Mouse (Mus musculus) neural tube, embryonic 11.5 days (tissue): Measurements from ENCODE around the gene Gm20388. TPM values are rescaled to one million over a fixed set of nuclear protein-coding genes. Genes with fewer than 3 reads are reported as not detected.

ENCODE experiments used
- ATAC-seq: fragments of 200-750 bp; cut with Nextera tagmentation; 2 replicates; pipeline ENCODE4 v1.8.0; 2017; ENCODE audit warnings: moderate number of reproducible peaks, mild to moderate bottlenecking, moderate TSS enrichment, moderate library complexity; ENCODE audit not compliant: insufficient read depth, low FRiP score, low TSS enrichment
- DNase-seq: peaks from one replicate; pipeline ENCODE4 v3.0.0-alpha.2; 2015; ENCODE audit warnings: low spot score
- H3K27ac ChIP-seq: fragments of 300-500 bp; sonication (generic); 2 replicates; pipeline ENCODE4 v1.5.1; 2014; ENCODE audit warnings: low read depth, mild to moderate bottlenecking, low read length
- H3K27me3 ChIP-seq: fragments of 300-500 bp; sonication (generic); 2 replicates; pipeline ENCODE4 v1.6.1; 2014; ENCODE audit warnings: mild to moderate bottlenecking, low read length, mixed read lengths; ENCODE audit not compliant: control insufficient read depth, insufficient read depth
- H3K36me3 ChIP-seq: fragments of 300-500 bp; sonication (generic); 2 replicates; pipeline ENCODE4 v1.6.1; 2014; ENCODE audit warnings: mild to moderate bottlenecking, low read length, moderate library complexity, mixed read lengths; ENCODE audit not compliant: control insufficient read depth, insufficient read depth
- H3K4me1 ChIP-seq: fragments of 300-500 bp; sonication (generic); 2 replicates; pipeline ENCODE4 v1.6.1; 2014; ENCODE audit warnings: low read length, mixed read lengths; ENCODE audit not compliant: control insufficient read depth, insufficient read depth
- H3K4me2 ChIP-seq: fragments of 300-500 bp; sonication (generic); 2 replicates; pipeline ENCODE4 v1.6.1; 2014; ENCODE audit warnings: low read depth, mild to moderate bottlenecking, moderate library complexity
- H3K4me3 ChIP-seq: fragments of 300-500 bp; sonication (generic); 2 replicates; pipeline ENCODE4 v1.5.1; 2014; ENCODE audit warnings: low read depth, low read length
- H3K9ac ChIP-seq: fragments of 300-500 bp; sonication (generic); 2 replicates; pipeline ENCODE4 v1.6.1; 2014; ENCODE audit warnings: mild to moderate bottlenecking, low read length
- H3K9me3 ChIP-seq: fragments of 300-500 bp; sonication (generic); 2 replicates; pipeline ENCODE4 v1.6.1; 2016; ENCODE audit warnings: low read length; ENCODE audit not compliant: control insufficient read depth
- WGBS: fragments of 180-500 bp; shearing (Covaris S2); extraction: QIAGEN DNeasy Blood & Tissue Kit; methylation state at CpG from one replicate; pipeline ENCODE4 v1.1.7; 2014; 5-methylcytosine and 5-hydroxymethylcytosine counted together
- polyA plus RNA-seq: library from polyadenylated mRNA; unstranded; fragments of >200 nt; fragmentation: Nextera tagmentation; extraction: Ambion mirVana; gene quantifications from 2 replicates; pipeline ENCODE4 v1.2.1, GENCODE M21; 2014

Gene Gm20388
- polyA plus RNA-seq, 1 experiment from 2014 or later: not detected

DNA sequence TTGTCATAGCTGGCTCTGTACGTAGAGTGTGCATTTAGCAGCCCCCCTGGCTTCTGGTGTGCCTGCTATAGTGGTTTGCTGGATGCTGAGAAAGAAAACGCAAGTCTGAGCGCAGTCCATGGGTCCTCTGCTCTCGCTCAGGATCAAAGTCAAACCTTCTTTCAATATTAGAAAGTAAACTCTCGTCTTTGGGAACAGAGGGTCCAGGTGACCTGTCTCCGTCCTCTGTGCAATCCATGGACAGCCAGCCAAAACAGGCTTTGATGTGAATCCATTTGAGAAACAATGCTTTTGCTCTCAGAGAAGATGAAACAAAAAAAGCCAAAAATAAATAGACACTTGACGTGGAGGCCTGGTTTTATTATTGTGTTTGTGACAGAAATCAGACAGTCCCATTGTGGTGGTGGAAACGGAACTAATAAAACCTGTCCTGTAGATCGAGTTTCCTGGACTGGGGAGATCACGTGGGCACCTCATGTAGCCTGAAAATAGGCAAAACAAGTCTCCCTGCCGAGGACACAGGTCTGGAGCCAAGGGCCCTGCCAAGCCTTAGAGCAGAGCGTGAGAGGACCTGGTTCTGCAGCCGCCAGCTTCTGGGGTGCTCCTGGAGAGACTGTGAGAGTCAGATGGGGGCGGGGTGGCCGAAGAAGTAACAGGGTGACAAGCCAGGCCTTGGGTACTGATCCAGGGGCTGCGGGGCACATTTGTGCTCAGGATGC is 3902.7 kb downstream of the Gm20388 start:
- Histone ChIP-seq H3K27me3 (no peaks in the 10 kb centered on the region), H3K36me3 (peaks cover 2% of the 10 kb centered on the region), H3K9me3 (no peaks in the 10 kb centered on the region), H3K4me1 (no peaks in the 10 kb centered on the region), H3K4me2 (no peak overlapping the region), H3K9ac (no peak overlapping the region), H3K4me3 (no peak overlapping the region), H3K27ac (no peak overlapping the region)
- 85% methylated on average over 16 of the region's 16 CpGs for WGBS
- DNase-seq (no peak), ATAC-seq (no peak)

DNA sequence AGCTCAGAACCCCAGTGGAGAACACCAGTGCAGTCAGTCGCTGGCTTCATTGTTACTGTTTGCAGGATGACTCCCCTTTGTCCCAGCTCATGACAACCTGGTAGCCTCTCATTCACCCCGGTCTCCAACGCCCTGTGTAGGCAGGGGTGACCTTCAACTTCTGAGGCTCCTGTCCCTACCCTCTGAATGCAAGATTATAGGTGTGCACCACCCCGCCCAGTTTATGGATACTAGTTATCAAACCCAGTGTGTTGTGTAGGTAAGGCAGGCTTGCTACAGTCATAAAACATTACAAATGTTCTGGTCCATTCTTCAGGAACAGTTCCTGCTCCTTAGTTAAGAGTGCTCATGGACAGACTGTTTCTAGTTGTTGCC is 3903.2 kb downstream of the Gm20388 start:
- H3K4me1 ChIP-seq: no peaks in the 10 kb centered on the region

GRCm38 (mm10) chr8:123815325-123815724 is 3904.7 kb downstream of the Gm20388 start:
- Histone ChIP-seq H3K36me3 (peaks cover under 1% of the 10 kb centered on the region), H3K4me3 (no peak overlapping the region), H3K4me2 (no peak overlapping the region), H3K9me3 (no peaks in the 10 kb centered on the region), H3K27me3 (no peaks in the 10 kb centered on the region), H3K27ac (no peak overlapping the region), H3K4me1 (no peaks in the 10 kb centered on the region), H3K9ac (no peak overlapping the region)
- WGBS: 94% methylated on average over 11 of the region's 11 CpGs
- no peak for ATAC-seq
- DNase-seq: no peak

More for the DNA sequence above, 3903.2 kb downstream of the Gm20388 start:
- Histone ChIP-seq H3K9me3 (no peaks in the 10 kb centered on the region), H3K9ac (no peak overlapping the region), H3K4me2 (no peak overlapping the region), H3K36me3 (peaks cover 2% of the 10 kb centered on the region), H3K27me3 (no peaks in the 10 kb centered on the region), H3K4me3 (no peak overlapping the region), H3K27ac (no peak overlapping the region)
- DNase-seq (no peak), ATAC-seq (no peak)
- 91% methylated on average over 4 of the region's 4 CpGs for WGBS

DNA sequence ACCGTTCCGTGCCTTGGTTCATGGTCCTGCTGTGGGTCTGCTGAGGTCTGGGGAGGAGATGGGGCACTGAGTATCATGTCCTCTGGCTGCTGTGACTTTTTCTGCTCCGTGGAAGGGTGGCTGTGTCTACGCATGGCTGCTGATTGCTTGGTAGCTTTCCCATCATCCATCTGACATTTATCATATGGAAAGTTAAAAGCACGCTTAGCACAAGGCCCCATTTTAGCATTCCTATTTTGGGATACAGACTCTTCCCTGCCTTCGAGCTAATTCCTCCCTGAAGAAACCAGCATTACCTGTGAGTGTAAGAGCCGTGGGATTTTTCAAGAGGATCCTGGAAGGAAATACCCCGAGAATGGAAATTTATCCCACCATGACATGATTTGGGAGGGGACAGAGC is 3906.3 kb downstream of the Gm20388 start:
- 92% methylated on average over 8 of the region's 8 CpGs for WGBS

DNA sequence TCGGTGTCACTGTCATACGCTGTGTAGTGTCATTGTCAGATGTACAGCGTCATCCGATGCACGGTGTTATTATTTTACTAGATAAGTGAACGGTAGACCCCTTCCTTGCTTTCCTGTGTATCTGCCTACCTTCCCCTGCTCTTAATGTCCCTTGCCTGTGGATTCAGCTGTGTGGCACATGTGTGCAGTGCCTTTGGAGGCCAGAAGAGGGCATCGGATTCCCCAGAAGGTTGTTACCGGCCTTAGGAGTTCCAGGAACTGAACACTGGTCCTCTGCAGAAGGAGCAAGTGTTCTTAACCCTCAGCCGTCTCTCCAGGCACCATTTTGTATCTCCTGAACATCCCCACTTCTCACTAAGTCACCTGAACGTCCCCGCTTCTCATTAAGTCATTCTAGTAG is 3907.1 kb downstream of the Gm20388 start:
- Histone ChIP-seq H3K27ac (no peak overlapping the region), H3K4me1 (no peaks in the 10 kb centered on the region), H3K9ac (no peak overlapping the region), H3K4me3 (no peak overlapping the region), H3K27me3 (no peaks in the 10 kb centered on the region), H3K4me2 (no peak overlapping the region), H3K36me3 (no peaks in the 10 kb centered on the region; the same call in 1 of the 2 replicates), H3K9me3 (no peaks in the 10 kb centered on the region)
- no peak for ATAC-seq
- no peak for DNase-seq
- 92% methylated on average over 11 of the region's 11 CpGs for WGBS

More for the DNA sequence above, 3906.3 kb downstream of the Gm20388 start:
- Histone ChIP-seq H3K4me3 (no peak overlapping the region), H3K36me3 (no peaks in the 10 kb centered on the region; the same call in 1 of the 2 replicates), H3K27me3 (no peaks in the 10 kb centered on the region), H3K9ac (no peak overlapping the region), H3K27ac (no peak overlapping the region), H3K9me3 (no peaks in the 10 kb centered on the region), H3K4me1 (no peaks in the 10 kb centered on the region), H3K4me2 (no peak overlapping the region)
- DNase-seq (no peak), ATAC-seq (no peak)

DNA sequence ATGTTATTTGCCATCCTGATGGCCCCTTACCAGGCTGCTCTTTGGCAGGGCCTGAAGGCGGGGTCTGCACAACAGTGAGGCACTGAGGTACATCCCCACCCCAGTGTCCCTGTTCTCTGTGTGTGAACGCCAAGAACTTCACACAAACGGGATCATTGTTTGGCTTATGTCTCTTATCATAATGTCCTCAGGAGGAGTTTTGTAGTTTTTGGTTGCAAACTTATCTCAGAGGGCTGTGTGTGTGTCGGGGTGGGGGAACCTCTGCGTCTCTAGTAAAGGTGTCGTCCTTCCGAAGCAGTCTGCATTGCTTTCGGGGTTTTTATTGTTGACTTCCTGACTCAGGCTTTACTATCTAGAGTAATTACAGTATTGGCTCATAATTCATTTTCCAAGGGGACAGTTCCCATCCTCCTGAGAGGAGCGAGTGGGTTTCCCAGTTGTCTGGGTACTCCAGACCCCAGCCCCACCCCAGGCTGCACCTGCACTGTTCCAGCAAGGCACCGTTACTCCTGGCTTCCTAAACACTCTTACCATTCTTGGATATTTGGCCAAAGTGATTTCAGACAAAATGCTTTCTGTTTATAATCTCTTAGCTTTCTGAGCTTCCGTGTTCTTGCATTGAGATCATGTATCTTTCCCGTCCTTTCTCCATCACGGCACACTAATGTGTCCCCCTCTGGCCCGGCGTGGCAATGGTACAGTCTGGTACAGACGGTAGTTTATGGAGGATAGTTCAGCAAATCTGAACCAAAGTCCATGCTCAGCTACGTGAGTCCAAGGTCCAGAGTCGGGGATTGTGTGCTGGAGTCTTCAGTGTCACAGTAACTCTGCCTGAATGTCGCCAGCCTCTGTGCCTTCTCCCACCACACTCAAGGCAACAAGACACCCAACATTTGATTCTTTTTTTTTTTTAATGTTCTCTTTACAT is 3909.3 kb downstream of the Gm20388 start:
- Histone ChIP-seq H3K4me2 (no peak overlapping the region), H3K27ac (no peak overlapping the region), H3K4me1 (no peaks in the 10 kb centered on the region), H3K4me3 (no peak overlapping the region), H3K36me3 (no peaks in the 10 kb centered on the region), H3K27me3 (no peaks in the 10 kb centered on the region), H3K9ac (no peak overlapping the region), H3K9me3 (no peaks in the 10 kb centered on the region)
- WGBS: 94% methylated on average over 19 of the region's 19 CpGs
- DNase-seq (no peak), ATAC-seq (no peak)

DNA sequence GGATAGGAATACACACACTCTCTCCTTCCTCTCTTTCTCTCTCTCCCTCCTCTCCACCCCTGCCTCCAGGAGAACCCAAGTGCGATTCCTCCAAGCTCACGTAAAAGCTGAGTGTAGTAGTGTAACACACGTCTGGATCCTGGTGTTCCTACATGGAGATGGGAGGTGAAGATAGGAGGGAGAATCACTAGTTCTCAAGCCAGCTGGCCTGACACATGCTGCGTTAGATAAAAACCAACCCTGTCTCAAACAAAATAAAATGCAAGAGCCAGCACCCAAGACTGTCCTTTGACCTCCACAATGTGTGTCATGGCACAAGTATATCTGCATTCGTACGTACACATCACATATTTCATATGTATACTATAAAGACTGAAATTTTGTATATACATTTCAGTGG is 3910.1 kb downstream of the Gm20388 start:
- ATAC-seq (no peak), DNase-seq (no peak)
- no peak overlapping the region for H3K4me2 ChIP-seq
- H3K36me3 ChIP-seq: no peaks in the 10 kb centered on the region
- H3K9me3 ChIP-seq: no peaks in the 10 kb centered on the region
- 93% methylated on average over 6 of the region's 6 CpGs for WGBS
- no peaks in the 10 kb centered on the region for H3K4me1 ChIP-seq
- H3K27me3 ChIP-seq: no peaks in the 10 kb centered on the region
- H3K4me3 ChIP-seq: no peak overlapping the region
- H3K27ac ChIP-seq: no peak overlapping the region
- no peak overlapping the region for H3K9ac ChIP-seq

DNA sequence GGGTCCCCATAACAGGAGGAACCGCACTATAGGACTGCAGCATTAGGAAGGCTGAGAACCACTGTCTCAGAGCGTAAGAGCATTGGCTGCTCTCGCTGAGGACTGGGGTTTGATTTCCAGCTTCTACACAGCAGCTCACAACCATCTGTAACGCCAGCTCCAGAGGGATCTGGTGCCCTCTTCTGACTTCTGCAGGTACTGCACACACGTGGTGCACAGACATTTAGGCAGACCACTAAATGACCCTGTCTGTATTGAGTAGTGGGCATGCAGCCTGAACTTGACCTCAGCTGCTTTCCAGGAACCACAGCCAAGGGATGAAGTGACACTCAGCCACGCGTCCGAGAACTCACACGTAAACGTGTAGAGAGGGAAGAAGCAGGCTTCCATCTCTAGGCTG is 3912.5 kb downstream of the Gm20388 start:
- Histone ChIP-seq H3K27me3 (no peaks in the 10 kb centered on the region), H3K4me3 (no peak overlapping the region), H3K36me3 (no peaks in the 10 kb centered on the region), H3K9me3 (no peaks in the 10 kb centered on the region), H3K9ac (no peak overlapping the region), H3K4me1 (no peaks in the 10 kb centered on the region), H3K27ac (no peak overlapping the region), H3K4me2 (no peak overlapping the region)
- 95% methylated on average over 10 of the region's 10 CpGs for WGBS
- ATAC-seq: no peak
- DNase-seq: no peak
